Mouse (Mus musculus): ENCODE results near the gene Olfr1247. TPM values are rescaled to one million over a fixed set of nuclear protein-coding genes. Genes with fewer than 3 reads are reported as not detected.

Olfr1247 gene
- polyA plus RNA-seq (2014; fragmentation: Illumina TruSeq; extraction: RNeasy Lipid Tissue Mini Kit (QIAGEN cat#74804); ENCODE audit: low read depth, low replicate concordance), result not detected

GRCm38 (mm10) chr2:89614030-89614429 is at the start of gene Olfr1247:
Olfr1247 (minus strand) TSS chr2:89614130.

GRCm38 (mm10) chr2:89661367-89661766 is 47.4 kb upstream of the Olfr1247 start, which contains the start of gene Olfr1250:
Olfr1250 (minus strand) TSS chr2:89661467.

GRCm38 (mm10) chr2:89634883-89635282 is 21.0 kb upstream of the Olfr1247 start, which contains the start of gene Olfr1249:
Olfr1249 (minus strand) TSS chr2:89634983.

GRCm38 (mm10) chr2:89618145-89618544 is 4.2 kb upstream of the Olfr1247 start, which contains the start of gene Olfr1248:
Olfr1248 (minus strand) TSS chr2:89618245.

GRCm38 (mm10) chr2:89593057-89593456 is 20.9 kb downstream of the Olfr1247 start, which contains the start of gene Olfr1246:
Olfr1246 (minus strand) TSS chr2:89593157.

GRCm38 (mm10) chr2:89578347-89578746 is 35.6 kb downstream of the Olfr1247 start, which contains the start of gene Olfr1245:
Olfr1245 (minus strand) TSS chr2:89578447.

Other genes with a start within 250 kb of the Olfr1247 start
- not detected for gene Olfr1234, start 249.3 kb downstream of the Olfr1247 start, polyA plus RNA-seq (2014; fragmentation: Illumina TruSeq; extraction: RNeasy Lipid Tissue Mini Kit (QIAGEN cat#74804); ENCODE audit: low read depth, low replicate concordance)
- gene Olfr1238, start 204.5 kb downstream of the Olfr1247 start, polyA plus RNA-seq (2014; fragmentation: Illumina TruSeq; extraction: RNeasy Lipid Tissue Mini Kit (QIAGEN cat#74804); ENCODE audit: low read depth, low replicate concordance), result not detected
- gene Olfr1239, start 193.7 kb downstream of the Olfr1247 start, polyA plus RNA-seq (2014; fragmentation: Illumina TruSeq; extraction: RNeasy Lipid Tissue Mini Kit (QIAGEN cat#74804); ENCODE audit: low read depth, low replicate concordance), result not detected
- not detected for gene Olfr1240, start 171.1 kb downstream of the Olfr1247 start, polyA plus RNA-seq (2014; fragmentation: Illumina TruSeq; extraction: RNeasy Lipid Tissue Mini Kit (QIAGEN cat#74804); ENCODE audit: low read depth, low replicate concordance)
- gene Olfr1241, start 127.0 kb downstream of the Olfr1247 start, polyA plus RNA-seq (2014; fragmentation: Illumina TruSeq; extraction: RNeasy Lipid Tissue Mini Kit (QIAGEN cat#74804); ENCODE audit: low read depth, low replicate concordance), result not detected
- not detected for gene Olfr1242, start 115.8 kb downstream of the Olfr1247 start, polyA plus RNA-seq (2014; fragmentation: Illumina TruSeq; extraction: RNeasy Lipid Tissue Mini Kit (QIAGEN cat#74804); ENCODE audit: low read depth, low replicate concordance)
- gene Olfr1243, start 82.6 kb downstream of the Olfr1247 start, polyA plus RNA-seq (2014; fragmentation: Illumina TruSeq; extraction: RNeasy Lipid Tissue Mini Kit (QIAGEN cat#74804); ENCODE audit: low read depth, low replicate concordance), result not detected
- not detected for gene Olfr1245, start 35.7 kb downstream of the Olfr1247 start, polyA plus RNA-seq (2014; fragmentation: Illumina TruSeq; extraction: RNeasy Lipid Tissue Mini Kit (QIAGEN cat#74804); ENCODE audit: low read depth, low replicate concordance)
- gene Olfr1246, start 21.0 kb downstream of the Olfr1247 start, polyA plus RNA-seq (2014; fragmentation: Illumina TruSeq; extraction: RNeasy Lipid Tissue Mini Kit (QIAGEN cat#74804); ENCODE audit: low read depth, low replicate concordance), result not detected
- gene Olfr1248, start 4.1 kb upstream of the Olfr1247 start, polyA plus RNA-seq (2014; fragmentation: Illumina TruSeq; extraction: RNeasy Lipid Tissue Mini Kit (QIAGEN cat#74804); ENCODE audit: low read depth, low replicate concordance), result not detected
- gene Olfr1249, start 20.9 kb upstream of the Olfr1247 start, polyA plus RNA-seq (2014; fragmentation: Illumina TruSeq; extraction: RNeasy Lipid Tissue Mini Kit (QIAGEN cat#74804); ENCODE audit: low read depth, low replicate concordance), result not detected
- gene Olfr1250, start 47.3 kb upstream of the Olfr1247 start, polyA plus RNA-seq (2014; fragmentation: Illumina TruSeq; extraction: RNeasy Lipid Tissue Mini Kit (QIAGEN cat#74804); ENCODE audit: low read depth, low replicate concordance), result 0.18 TPM
- gene Olfr1251, start 57.8 kb upstream of the Olfr1247 start, polyA plus RNA-seq (2014; fragmentation: Illumina TruSeq; extraction: RNeasy Lipid Tissue Mini Kit (QIAGEN cat#74804); ENCODE audit: low read depth, low replicate concordance), result 0.34 TPM
- not detected for gene Olfr1252, start 110.9 kb upstream of the Olfr1247 start, polyA plus RNA-seq (2014; fragmentation: Illumina TruSeq; extraction: RNeasy Lipid Tissue Mini Kit (QIAGEN cat#74804); ENCODE audit: low read depth, low replicate concordance)
- gene Olfr1253, start 143.0 kb upstream of the Olfr1247 start, polyA plus RNA-seq (2014; fragmentation: Illumina TruSeq; extraction: RNeasy Lipid Tissue Mini Kit (QIAGEN cat#74804); ENCODE audit: low read depth, low replicate concordance), result not detected
- not detected for gene Olfr1254, start 179.5 kb upstream of the Olfr1247 start, polyA plus RNA-seq (2014; fragmentation: Illumina TruSeq; extraction: RNeasy Lipid Tissue Mini Kit (QIAGEN cat#74804); ENCODE audit: low read depth, low replicate concordance)
- not detected for gene Olfr1255, start 197.9 kb upstream of the Olfr1247 start, polyA plus RNA-seq (2014; fragmentation: Illumina TruSeq; extraction: RNeasy Lipid Tissue Mini Kit (QIAGEN cat#74804); ENCODE audit: low read depth, low replicate concordance)
- gene Olfr1256, start 227.4 kb upstream of the Olfr1247 start, polyA plus RNA-seq (2014; fragmentation: Illumina TruSeq; extraction: RNeasy Lipid Tissue Mini Kit (QIAGEN cat#74804); ENCODE audit: low read depth, low replicate concordance), result not detected
- not detected for gene Olfr48, start 234.1 kb upstream of the Olfr1247 start, polyA plus RNA-seq (2014; fragmentation: Illumina TruSeq; extraction: RNeasy Lipid Tissue Mini Kit (QIAGEN cat#74804); ENCODE audit: low read depth, low replicate concordance)

All from testis, adult 10 weeks (tissue).